Mouse (Mus musculus): Measurements from ENCODE around the gene Wipi2.

GRCm38 (mm10) chr5:142719897-142720296, 92.4 kb downstream of the Wipi2 start:
- TF ChIP-seq POLR2A (IDR thresholded peaks at IDR 0.05; ENCODE audit: insufficient read length, low read depth) (no peak), CEBPB (IDR thresholded peaks at IDR 0.05; ENCODE audit: insufficient read depth, poor library complexity, severe bottlenecking) (no peak), MYOG (IDR thresholded peaks at IDR 0.05; ENCODE audit: control insufficient read depth in 1 of 3, insufficient read depth in 1 of 3, insufficient read length in 2 of 3, low read depth in 2 of 3) (no peak), MYOD1 (IDR thresholded peaks at IDR 0.05; ENCODE audit: control insufficient read depth in 1 of 3, insufficient read length in 2 of 3, low read depth in 2 of 3) (no peak), E2F4 (IDR thresholded peaks at IDR 0.05; ENCODE audit: insufficient read depth) (no peak), MAX (IDR thresholded peaks at IDR 0.05; ENCODE audit: low read depth) (no peak), TCF3 (IDR thresholded peaks at IDR 0.05; ENCODE audit: insufficient read length, low read depth) (no peak)

All from myocyte (in vitro differentiated cells).